Mouse (Mus musculus) G1E (cell line): Measurements from ENCODE around the gene Sgms2.

Source experiments
- CTCF ChIP-seq: IDR thresholded peaks from 2 replicates; pipeline ENCODE4 v1.5.1; 2012; ENCODE audit warnings: low read depth, low read length, inconsistent platforms, mixed read lengths
- GATA1 ChIP-seq: IDR thresholded peaks from 2 replicates; pipeline ENCODE4 v1.6.1; 2012; ENCODE audit warnings: borderline replicate concordance, low read length, inconsistent platforms, mixed read lengths
- GATA2 ChIP-seq: IDR thresholded peaks from 2 replicates; pipeline ENCODE4 v1.6.1; 2012; ENCODE audit warnings: low read depth, low read length, inconsistent platforms, borderline replicate concordance
- POLR2AphosphoS5 ChIP-seq: IDR thresholded peaks from 2 replicates; pipeline ENCODE4 v1.6.1; 2012; ENCODE audit warnings: low read depth, low read length, inconsistent platforms; ENCODE audit not compliant: insufficient replicate concordance
- TAL1 ChIP-seq: conservative IDR thresholded peaks from 2 replicates; pipeline ENCODE4 v1.6.1; 2012; ENCODE audit warnings: low read depth, low read length, inconsistent platforms, mixed read lengths

DNA sequence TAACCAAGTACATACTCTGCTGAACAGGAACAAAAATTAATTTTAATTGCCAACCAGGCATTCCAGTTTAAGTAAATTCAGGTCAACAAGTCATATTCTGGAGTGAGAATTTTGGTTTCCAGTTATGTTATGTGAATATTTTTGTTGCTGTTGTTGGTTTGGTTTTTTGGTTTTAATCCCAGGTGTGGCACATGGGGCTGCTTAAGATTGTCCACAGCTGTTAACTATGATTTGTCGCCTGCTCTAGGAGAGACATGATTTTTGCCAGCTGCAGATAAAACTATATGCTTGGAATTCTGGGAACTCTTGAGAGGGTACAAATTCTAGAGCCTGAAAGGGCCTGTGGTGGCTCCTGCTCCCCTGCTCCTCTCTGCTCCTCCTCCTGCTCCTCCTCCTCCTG is 174.1 kb downstream of the Sgms2 start:
- no peak for TF ChIP-seq CTCF
- no peak for TF ChIP-seq POLR2AphosphoS5
- no peak for TF ChIP-seq TAL1
- no peak for TF ChIP-seq GATA1
- TF ChIP-seq GATA2: no peak
